Mouse (Mus musculus): ENCODE measurements at regions not wholly inside any gene's neighbourhood (a gene's known extent, or its start where the extent isn't known, plus 50 kb on each side); places are given as distances from the start of the nearest gene placed in this dataset.

DNA sequence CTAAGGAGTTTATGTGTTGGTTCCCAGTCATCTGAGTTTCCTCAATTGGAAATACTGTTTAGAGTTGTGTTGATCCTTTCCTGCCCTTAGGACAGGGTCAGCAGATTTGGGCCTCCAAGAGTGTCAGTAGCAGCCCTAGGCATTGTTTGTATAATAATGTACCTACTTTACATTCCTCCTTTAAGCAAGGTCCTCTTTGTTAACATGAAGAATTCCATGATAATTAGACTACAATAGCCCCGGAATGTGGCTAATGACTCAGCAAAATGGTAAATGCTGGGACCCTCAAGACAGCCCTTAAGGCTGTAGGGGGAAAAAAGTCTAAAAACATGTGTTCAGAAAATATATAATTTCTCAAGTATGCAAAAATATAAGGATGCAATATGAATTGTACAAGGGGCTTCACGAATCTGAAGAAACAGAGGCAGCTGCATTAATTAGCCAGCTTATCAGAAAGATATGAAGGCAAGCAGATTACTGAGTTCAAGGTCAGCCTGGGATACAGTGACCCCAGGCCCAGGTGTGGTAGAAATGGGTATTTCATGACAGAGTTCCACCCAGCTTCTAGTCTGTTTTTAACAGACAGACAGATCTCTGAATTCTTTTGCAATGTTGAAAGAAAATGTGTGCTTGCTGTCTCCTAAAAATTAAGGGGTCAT, 80.1 kb upstream of the Ptprk start:
- no peak for DNase-seq (ENCODE audit: low read depth, low spot score)

DNA sequence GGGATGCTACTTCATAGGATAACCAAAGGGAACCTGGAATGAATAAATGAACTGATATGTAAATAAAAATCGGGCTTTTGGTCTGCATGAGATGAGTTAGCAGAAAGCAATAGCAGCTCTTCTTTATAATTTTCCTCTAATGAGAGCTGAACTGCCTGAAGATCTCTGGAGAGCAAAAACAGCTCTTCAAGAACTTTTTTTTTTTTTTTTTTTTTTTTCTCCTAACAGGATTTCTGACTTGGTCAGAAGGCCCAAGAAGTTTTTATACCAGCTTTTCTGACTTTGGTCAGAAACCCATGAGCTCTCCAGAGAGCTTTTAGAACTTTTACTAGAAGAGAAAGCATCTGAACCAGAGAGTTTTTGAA, 79.6 kb upstream of the Ptprk start:
- no peak for DNase-seq (ENCODE audit: low read depth, low spot score)

DNA sequence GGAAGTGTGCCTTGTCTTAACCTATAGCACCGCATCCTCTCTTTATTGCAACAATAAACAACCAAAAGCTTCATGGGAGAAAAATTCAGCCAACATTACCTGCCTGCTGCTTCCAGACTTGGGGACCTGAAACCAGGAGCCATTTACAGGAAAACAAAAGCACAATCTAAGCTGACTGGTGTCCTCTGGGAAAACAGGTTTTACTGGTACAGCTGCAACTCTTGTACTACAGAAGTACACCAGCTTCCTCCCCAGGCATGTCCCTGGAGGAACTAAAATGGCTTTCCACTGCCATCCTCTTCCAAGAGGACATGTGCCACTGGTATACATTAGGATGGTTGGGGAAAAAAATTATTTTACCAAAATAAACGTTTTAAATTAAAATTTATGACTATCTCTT, 63.9 kb upstream of the Ptprk start:
- DNase-seq (ENCODE audit: low read depth, low spot score): no peak

DNA sequence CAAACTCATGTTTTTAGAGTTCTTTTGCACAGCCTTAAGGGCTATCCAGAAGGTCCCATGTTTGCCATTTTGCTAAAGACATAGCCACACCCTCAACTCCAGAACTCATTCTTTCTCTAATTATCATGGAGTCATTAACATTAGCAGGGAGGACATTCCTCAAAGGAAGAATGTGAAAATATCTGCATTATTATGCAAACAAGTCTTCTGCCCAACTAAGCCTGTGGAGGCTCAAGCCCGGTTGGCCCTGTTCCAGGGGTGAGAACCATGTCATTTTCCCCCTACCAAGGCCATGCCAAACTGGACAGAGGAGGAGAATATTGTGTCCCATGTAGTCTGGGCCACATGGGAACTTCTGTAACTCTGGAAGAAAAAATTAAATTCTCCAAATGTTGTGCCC, 62.5 kb upstream of the Ptprk start:
- DNase-seq (ENCODE audit: low read depth, low spot score): no peak

DNA sequence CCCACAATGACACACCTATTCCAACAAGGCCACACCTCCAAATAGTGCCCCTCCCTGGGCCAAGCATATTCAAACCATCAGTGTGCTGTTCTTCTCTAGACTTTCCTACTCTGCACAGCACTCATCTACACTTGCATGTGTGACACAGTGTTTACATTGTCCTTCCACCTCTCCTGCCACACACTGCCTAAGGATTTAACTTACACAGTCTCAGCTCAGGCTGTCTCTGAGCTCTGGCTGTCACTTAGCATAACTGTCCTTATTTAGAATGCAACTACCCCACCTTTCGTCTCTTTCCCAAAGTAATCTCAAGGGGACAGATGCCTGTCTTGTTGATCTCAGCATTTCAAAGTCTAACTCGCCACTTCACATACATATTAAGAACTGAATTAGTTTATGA, 61.2 kb upstream of the Ptprk start:
- no peak for DNase-seq (ENCODE audit: low read depth, low spot score)

DNA sequence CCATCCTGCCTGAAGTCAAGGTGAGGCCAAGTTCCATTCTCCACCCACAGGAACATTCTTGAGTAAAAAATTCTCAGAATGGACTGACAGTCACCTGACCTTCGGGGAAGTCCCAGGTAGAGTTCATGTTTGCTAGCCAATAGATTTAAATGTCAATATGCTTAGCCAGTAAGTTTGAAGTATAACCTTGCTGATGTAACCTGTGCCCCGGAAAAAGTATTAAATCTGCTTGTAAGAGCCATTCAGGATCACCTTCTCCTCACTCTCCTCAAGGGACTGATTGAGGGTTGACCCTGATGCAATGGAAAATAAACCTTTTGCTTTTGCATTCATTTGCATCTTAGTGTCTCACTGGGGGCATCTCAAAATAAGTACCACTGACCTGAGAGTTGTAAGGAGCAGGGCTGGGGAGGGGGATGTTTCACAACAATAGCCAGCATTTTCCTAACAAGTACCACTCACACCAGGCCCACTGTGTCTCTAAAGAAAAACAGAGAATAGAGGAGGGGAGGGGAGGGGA, 60.3 kb upstream of the Ptprk start:
- no peak for DNase-seq (ENCODE audit: low read depth, low spot score)

Data from forelimb bud, embryonic 11.5 days (tissue).